Mouse (Mus musculus) limb, embryonic 13.5 days (tissue): ENCODE data around the gene Fam19a4. TPM values are rescaled to one million over a fixed set of nuclear protein-coding genes. Genes with fewer than 3 reads are reported as not detected.
"Not testable (repeated sequence)": the region's sequence is repeated elsewhere in the genome, so short reads cannot be mapped to it uniquely, and the experiment has no call there.

Source experiments
- ATAC-seq: fragments of 200-750 bp; cut with Nextera tagmentation; 2 replicates; pipeline ENCODE4 v1.8.0; 2017; ENCODE audit warnings: low read depth, moderate number of reproducible peaks, moderate TSS enrichment; ENCODE audit not compliant: low FRiP score
- H3K27ac ChIP-seq: fragments of 300-500 bp; sonication (generic); 2 replicates; pipeline ENCODE4 v1.5.1; 2015; ENCODE audit warnings: inconsistent platforms, mild to moderate bottlenecking, moderate library complexity
- H3K27me3 ChIP-seq: fragments of 300-500 bp; sonication (generic); 2 replicates; pipeline ENCODE4 v1.6.1; 2015; ENCODE audit warnings: mild to moderate bottlenecking, inconsistent platforms
- H3K36me3 ChIP-seq: fragments of 300-500 bp; sonication (generic); 2 replicates; pipeline ENCODE4 v1.6.1; 2015; ENCODE audit warnings: inconsistent platforms, mild to moderate bottlenecking, moderate library complexity
- H3K4me1 ChIP-seq: fragments of 300-500 bp; sonication (generic); 2 replicates; pipeline ENCODE4 v1.6.1; 2015; ENCODE audit warnings: inconsistent platforms
- H3K4me2 ChIP-seq: fragments of 300-500 bp; sonication (generic); replicated peaks from 2 replicates; pipeline ENCODE4 v1.6.1; 2015; ENCODE audit warnings: inconsistent platforms, mild to moderate bottlenecking, moderate library complexity
- H3K4me3 ChIP-seq: fragments of 300-500 bp; sonication (generic); 2 replicates; pipeline ENCODE4 v1.5.1; 2015; ENCODE audit warnings: moderate library complexity, mild to moderate bottlenecking, inconsistent platforms
- H3K9ac ChIP-seq: fragments of 300-500 bp; sonication (generic); 2 replicates; pipeline ENCODE4 v1.6.1; 2015; ENCODE audit warnings: mild to moderate bottlenecking, inconsistent platforms
- H3K9me3 ChIP-seq: fragments of 300-500 bp; sonication (generic); 2 replicates; pipeline ENCODE4 v1.6.1; 2016; ENCODE audit warnings: inconsistent platforms
- WGBS: fragments of 180-500 bp; shearing (Covaris S2); methylation state at CpG from one replicate; pipeline ENCODE4 v1.1.7; 2015; 5-methylcytosine and 5-hydroxymethylcytosine counted together
- polyA plus RNA-seq: library from polyadenylated mRNA; unstranded; fragments of >200 nt; fragmentation: Nextera tagmentation; extraction: Ambion mirVana; gene quantifications from 2 replicates; pipeline ENCODE4 v1.2.1, GENCODE M21; 2015

Fam19a4 gene
- polyA plus RNA-seq, 1 experiment from 2014 or later, result 0.71 TPM

DNA sequence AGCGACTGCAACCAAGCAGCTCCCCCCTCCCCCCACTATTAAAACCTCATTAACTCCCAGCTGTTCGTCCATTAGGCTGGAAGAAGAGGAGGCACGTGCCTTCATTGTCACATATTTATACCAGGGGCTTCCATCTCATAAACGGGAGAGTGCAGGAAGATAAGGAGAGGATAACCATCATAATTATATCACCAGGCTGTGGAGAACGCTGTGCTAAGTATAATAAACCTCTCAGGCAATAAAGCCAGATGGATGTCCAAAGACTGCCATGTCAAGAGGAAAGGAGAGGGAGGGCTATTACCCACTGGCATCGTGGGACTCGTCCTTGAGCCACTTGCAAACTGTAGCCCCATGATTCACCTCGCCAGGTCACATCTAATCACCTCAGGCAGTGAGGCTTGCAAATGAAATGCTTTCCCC, 151.1 kb downstream of the Fam19a4 start:
- no peak for ATAC-seq
- H3K27ac ChIP-seq, result no peak overlapping the region
- WGBS, result 23% methylated on average over 8 of the region's 8 CpGs

DNA sequence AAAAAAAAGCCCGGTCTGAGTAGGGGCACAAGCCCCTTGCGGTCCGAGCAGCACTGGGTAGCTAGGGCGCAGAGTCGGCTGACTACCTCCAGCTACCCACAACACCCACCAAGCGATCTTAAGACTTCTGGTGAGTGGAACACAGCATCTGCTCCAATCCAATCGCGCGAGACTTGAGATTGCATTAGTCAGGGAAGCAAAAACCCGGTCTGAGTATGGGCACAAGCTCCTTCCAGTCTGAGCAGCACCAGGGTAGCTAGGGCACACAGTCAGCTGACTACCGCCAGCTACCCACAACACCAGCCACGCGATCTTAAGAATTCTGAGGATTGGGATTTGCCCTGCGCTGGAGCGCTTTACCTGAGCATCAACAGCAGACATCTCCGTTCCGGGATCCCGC, 183.1 kb downstream of the Fam19a4 start:
- 91% methylated on average over 18 of the region's 18 CpGs for WGBS
- not testable (repeated sequence) for H3K27ac ChIP-seq, H3K4me1 ChIP-seq, H3K9me3 ChIP-seq, H3K4me2 ChIP-seq, H3K9ac ChIP-seq, H3K36me3 ChIP-seq, H3K4me3 ChIP-seq, ATAC-seq, H3K27me3 ChIP-seq

More for the DNA sequence above, 151.1 kb downstream of the Fam19a4 start:
- Histone ChIP-seq H3K4me1 (no peaks in the 10 kb centered on the region), H3K9me3 (no peaks in the 10 kb centered on the region), H3K4me2 (no peak overlapping the region), H3K27me3 (no peaks in the 10 kb centered on the region), H3K9ac (no peak overlapping the region), H3K4me3 (no peak overlapping the region), H3K36me3 (no peaks in the 10 kb centered on the region)

DNA sequence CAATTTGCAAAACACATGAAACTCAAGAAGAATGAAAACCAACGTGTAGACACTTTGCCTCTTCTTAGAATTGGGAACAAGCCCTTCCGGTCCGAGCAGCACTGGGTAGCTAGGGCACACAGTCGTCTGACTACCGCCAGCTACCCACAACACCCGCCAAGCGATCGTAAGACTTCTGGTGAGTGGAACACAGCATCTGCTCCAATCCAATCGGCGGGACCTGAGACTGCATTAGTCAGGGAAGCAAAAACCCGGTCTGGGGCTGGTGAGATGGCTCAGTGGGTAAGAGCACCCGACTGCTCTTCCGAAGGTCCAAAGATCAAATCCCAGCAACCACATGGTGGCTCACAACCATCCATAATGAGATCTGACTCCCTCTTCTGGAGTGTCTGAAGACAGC, 183.6 kb downstream of the Fam19a4 start:
- H3K4me2 ChIP-seq, ATAC-seq, H3K9ac ChIP-seq, H3K4me1 ChIP-seq, H3K4me3 ChIP-seq, H3K9me3 ChIP-seq, H3K27ac ChIP-seq, H3K27me3 ChIP-seq, H3K36me3 ChIP-seq: not testable (repeated sequence)
- WGBS, result 94% methylated on average over 13 of the region's 13 CpGs

DNA sequence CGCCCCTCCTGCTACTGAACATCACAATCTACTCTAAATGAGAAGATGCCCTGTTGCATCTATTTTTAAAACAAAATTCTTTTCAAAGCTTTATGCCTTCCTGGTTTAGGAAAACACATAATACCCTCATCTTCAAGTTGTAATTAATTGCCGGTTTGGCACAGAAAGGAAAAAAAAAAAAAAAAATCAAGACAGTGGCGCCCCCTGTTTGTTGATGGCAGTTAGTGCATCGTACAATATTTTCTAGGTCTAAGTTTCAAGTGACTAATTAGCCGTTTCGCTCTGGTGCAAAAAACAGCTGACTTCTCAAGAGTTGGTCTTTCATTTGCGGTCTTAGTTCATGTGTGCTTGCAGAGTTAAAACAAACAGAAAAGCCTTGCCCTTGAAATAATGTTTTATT, 207.1 kb downstream of the Fam19a4 start:
- H3K4me3 ChIP-seq, result no peak overlapping the region
- H3K9me3 ChIP-seq, result no peaks in the 10 kb centered on the region
- H3K4me2 ChIP-seq, result no peak overlapping the region
- H3K27me3 ChIP-seq, result no peaks in the 10 kb centered on the region
- no peak for ATAC-seq
- 71% methylated on average over 7 of the region's 7 CpGs for WGBS
- no peaks in the 10 kb centered on the region for H3K36me3 ChIP-seq
- no peak overlapping the region for H3K27ac ChIP-seq
- H3K9ac ChIP-seq, result no peak overlapping the region
- H3K4me1 ChIP-seq, result no peaks in the 10 kb centered on the region

DNA sequence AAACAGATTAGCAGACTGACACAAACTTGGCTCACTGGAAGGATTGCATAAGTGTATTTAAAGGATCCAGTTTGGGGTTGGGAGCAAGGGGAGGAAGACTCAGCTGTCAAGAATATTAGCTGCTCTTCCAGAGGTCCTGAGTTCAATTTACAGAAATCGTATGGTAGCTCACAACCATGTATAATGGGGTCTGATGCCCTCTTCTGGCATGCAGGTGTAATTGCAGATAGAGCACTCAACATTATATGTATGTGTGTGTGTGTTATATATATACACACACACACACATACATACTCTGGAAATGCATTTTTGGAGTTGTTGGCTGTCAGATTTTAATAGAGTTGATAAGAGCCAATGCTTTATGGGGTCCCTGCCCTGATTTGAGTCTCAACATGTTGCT, 216.3 kb downstream of the Fam19a4 start:
- no peak overlapping the region for H3K4me2 ChIP-seq
- ATAC-seq, result no peak

DNA sequence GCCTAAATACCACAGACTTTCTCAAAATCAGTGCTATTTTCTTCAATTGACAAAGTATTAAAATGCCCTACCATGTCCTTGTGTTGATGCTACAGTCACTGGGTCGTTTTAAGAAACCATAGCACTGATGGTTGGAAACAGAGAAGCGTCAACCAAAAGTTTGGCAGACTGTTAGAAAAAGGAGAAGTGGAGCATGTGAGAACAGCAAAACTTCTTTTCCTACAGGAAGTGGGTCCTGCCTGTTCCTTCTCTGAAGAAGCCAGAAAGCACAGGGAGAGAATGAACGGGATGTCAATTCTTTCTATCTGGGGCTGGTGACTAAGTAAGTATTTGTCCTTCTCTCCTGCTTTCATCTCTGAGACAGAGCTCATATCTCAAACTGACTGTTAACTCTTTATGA, 219.6 kb downstream of the Fam19a4 start:
- no peaks in the 10 kb centered on the region for H3K4me1 ChIP-seq
- no peak for ATAC-seq
- no peaks in the 10 kb centered on the region for H3K9me3 ChIP-seq
- no peak overlapping the region for H3K4me2 ChIP-seq
- no peak overlapping the region for H3K9ac ChIP-seq
- WGBS, result 70% methylated on average over 3 of the region's 3 CpGs
- H3K27ac ChIP-seq, result no peak overlapping the region
- no peaks in the 10 kb centered on the region for H3K36me3 ChIP-seq
- H3K4me3 ChIP-seq, result no peak overlapping the region
- no peaks in the 10 kb centered on the region for H3K27me3 ChIP-seq

More for the DNA sequence above, 216.3 kb downstream of the Fam19a4 start:
- no peaks in the 10 kb centered on the region for H3K4me1 ChIP-seq
- no peaks in the 10 kb centered on the region for H3K9me3 ChIP-seq
- no peak overlapping the region for H3K27ac ChIP-seq
- no peaks in the 10 kb centered on the region for H3K36me3 ChIP-seq
- no peaks in the 10 kb centered on the region for H3K27me3 ChIP-seq
- H3K9ac ChIP-seq, result no peak overlapping the region
- 37% methylated on average over 1 of the region's 1 CpGs for WGBS
- H3K4me3 ChIP-seq, result no peak overlapping the region

- H3K9ac ChIP-seq, result no peak overlapping the region
- no peaks in the 10 kb centered on the region for H3K27me3 ChIP-seq
- no peaks in the 10 kb centered on the region for H3K9me3 ChIP-seq
- no peaks in the 10 kb centered on the region for H3K36me3 ChIP-seq
- ATAC-seq, result no peak
- no peaks in the 10 kb centered on the region for H3K4me1 ChIP-seq
- 76% methylated on average over 3 of the region's 3 CpGs for WGBS
- H3K27ac ChIP-seq, result no peak overlapping the region
- H3K4me2 ChIP-seq, result no peak overlapping the region
- H3K4me3 ChIP-seq, result no peak overlapping the region
These were observed 233.6 kb downstream of the Fam19a4 start for GRCm38 (mm10) chr6:96826626-96827025.

- Histone ChIP-seq H3K4me1 (no peaks in the 10 kb centered on the region), H3K9ac (no peak overlapping the region), H3K4me2 (no peak overlapping the region), H3K27ac (no peak overlapping the region), H3K27me3 (no peaks in the 10 kb centered on the region), H3K36me3 (no peaks in the 10 kb centered on the region), H3K4me3 (no peak overlapping the region), H3K9me3 (no peaks in the 10 kb centered on the region)
- no peak for ATAC-seq
- WGBS, result 57% methylated on average over 3 of the region's 3 CpGs
These were observed 257.2 kb downstream of the Fam19a4 start for GRCm38 (mm10) chr6:96802981-96803380.

DNA sequence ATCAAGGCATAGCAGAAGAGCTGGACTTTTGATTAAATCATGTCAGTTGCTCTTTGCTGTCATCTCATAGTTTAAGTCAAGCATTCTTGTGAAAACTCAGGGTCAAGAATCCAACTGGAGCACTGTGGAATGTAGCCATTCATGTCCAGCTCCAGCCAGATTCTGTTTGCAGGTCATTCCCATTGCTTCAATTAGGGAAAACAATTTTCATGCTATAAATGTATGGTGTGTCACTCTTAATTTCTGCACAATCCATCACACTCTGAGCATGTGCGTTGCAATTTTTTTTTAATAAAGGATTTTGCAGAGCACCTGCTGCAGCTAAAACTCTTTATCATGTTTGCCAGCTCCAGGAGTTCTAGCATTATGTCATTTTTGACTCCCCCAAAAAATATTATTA, 261.5 kb downstream of the Fam19a4 start:
- no peak for ATAC-seq
- WGBS, result 78% methylated on average over 1 of the region's 1 CpGs
- H3K9ac ChIP-seq, result no peak overlapping the region

GRCm38 (mm10) chr6:96797451-96797850, 262.8 kb downstream of the Fam19a4 start:
- Histone ChIP-seq H3K9me3 (no peaks in the 10 kb centered on the region), H3K4me3 (no peak overlapping the region), H3K4me1 (no peaks in the 10 kb centered on the region), H3K27ac (no peak overlapping the region), H3K36me3 (no peaks in the 10 kb centered on the region), H3K27me3 (no peaks in the 10 kb centered on the region), H3K9ac (no peak overlapping the region), H3K4me2 (no peak overlapping the region)
- WGBS, result 86% methylated on average over 4 of the region's 4 CpGs
- no peak for ATAC-seq

More for the DNA sequence above, 261.5 kb downstream of the Fam19a4 start:
- Histone ChIP-seq H3K4me1 (no peaks in the 10 kb centered on the region), H3K4me3 (no peak overlapping the region), H3K4me2 (no peak overlapping the region), H3K36me3 (no peaks in the 10 kb centered on the region), H3K9me3 (no peaks in the 10 kb centered on the region), H3K27ac (no peak overlapping the region), H3K27me3 (no peaks in the 10 kb centered on the region)

Other genes starting within 250 kb of the Fam19a4 start
- gene Eogt, start 88.8 kb upstream of the Fam19a4 start, polyA plus RNA-seq, result 11.0 and 12.6 TPM in 2 replicates
- 41.1 and 45.8 TPM in 2 replicates for gene Tmf1, start 118.7 kb upstream of the Fam19a4 start, polyA plus RNA-seq
- 85.3 and 90.1 TPM in 2 replicates for gene Uba3, start 145.2 kb upstream of the Fam19a4 start, polyA plus RNA-seq
- gene Arl6ip5, start 150.3 kb upstream of the Fam19a4 start, polyA plus RNA-seq, result 71.4 and 71.5 TPM in 2 replicates
- gene Lmod3, start 192.3 kb upstream of the Fam19a4 start, polyA plus RNA-seq, result 7.6 and 7.8 TPM in 2 replicates